Mouse (Mus musculus): ENCODE measurements at regions not wholly inside any gene's neighbourhood (a gene's known extent, or its start where the extent isn't known, plus 50 kb on each side); places are given as distances from the start of the nearest gene placed in this dataset.

DNA sequence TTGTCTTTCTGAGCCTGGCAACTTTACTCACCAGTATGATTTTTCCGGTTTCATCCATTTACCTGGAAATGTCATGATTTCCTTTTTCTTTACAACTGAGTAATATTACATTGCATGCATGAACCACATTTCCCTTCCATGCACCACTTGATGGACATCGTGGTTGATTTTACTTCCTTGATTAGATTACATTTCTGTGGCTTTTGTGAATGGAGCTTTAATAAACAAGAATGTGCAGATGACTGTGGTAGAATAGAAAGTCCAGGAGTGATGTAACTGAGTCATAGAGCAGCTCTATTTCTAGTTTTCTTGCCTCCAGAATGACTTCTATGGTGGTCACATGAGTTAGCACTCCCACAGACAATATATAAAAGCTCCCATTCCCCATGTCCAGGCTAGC is 75.2 kb downstream of the Chst2 start:
- DNase-seq (ENCODE audit: extremely low spot score in 1 of 2, low spot score in 1 of 2) = no peak

DNA sequence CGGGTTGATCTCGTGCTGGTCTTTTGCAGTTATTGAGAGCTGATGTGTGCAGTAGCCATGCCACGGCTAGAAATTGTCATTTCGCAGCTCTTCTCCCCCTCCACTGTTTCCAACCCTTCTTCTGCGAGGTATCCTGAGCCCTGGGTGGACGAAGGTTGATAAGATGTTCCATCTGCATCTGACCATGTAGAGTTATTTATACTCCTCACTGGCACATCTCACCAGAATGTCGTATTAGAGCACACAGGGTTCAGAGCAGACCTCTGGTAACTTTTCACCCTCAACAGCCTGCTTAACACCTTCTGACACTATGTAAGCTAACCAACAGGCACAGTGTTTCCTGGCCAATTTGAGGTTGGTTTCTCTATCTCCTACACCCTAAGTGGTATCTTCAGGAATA is 76.4 kb downstream of the Chst2 start:
- DNase-seq (ENCODE audit: extremely low spot score in 1 of 2, low spot score in 1 of 2) = no peak

DNA sequence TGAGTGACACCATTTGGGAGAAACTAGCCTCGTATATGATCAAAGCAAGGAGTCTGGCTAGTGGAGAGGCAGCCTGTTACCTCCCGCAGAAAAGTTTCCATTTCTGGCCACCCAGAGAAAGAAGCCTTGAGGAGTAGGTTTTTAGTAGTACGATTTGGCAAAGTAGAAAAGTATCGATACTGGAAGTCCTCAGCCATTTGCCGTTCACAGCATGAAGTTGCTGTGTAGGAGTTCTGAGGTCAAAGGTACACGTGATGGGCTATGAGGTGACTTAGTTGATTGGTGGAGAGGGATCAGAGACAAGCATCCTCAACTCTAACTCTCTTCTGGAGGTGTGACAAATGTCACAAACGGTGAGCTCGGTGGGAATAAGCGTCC is 77.5 kb downstream of the Chst2 start:
- DNase-seq (ENCODE audit: extremely low spot score in 1 of 2, low spot score in 1 of 2) = no peak

DNA sequence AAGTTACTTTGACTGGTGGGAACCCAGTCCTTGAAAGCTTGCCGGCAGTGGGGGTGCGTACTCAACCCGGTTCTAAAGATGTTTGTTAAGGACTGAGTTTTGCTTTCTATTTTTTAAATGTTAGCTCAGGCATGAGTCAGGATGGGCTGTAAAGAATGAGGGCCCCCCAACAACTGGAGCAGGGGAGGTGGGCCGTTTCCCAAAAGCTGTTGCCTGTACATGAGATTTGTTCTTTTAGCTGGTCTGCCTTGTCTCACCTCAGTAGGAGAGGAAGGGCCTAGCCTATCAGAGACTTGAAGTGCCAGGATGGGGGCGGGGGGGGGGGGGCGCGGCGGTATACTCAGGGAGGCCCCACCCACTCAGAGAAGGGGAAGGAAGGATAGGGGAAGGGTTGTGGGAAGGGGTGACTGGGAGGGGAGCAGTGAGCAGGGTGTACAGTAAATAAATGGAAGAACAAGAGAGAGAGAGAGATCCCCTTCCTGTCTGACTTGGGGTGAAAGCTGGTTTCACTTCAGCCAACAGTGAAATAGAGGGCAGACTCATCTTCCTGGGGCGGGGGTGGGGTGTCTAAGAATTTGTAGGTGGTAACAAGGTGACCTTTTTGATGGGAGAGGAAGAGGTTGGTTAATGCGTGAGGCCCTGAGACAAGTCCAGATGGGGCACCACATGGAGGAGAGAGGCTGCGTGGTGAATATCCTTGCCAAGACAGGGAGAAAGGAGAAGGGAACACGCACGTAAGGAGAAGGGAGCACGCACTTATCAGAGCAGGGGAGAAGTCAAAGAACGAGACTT is 78.1 kb downstream of the Chst2 start:
- DNase-seq (ENCODE audit: extremely low spot score in 1 of 2, low spot score in 1 of 2) = no peak

DNA sequence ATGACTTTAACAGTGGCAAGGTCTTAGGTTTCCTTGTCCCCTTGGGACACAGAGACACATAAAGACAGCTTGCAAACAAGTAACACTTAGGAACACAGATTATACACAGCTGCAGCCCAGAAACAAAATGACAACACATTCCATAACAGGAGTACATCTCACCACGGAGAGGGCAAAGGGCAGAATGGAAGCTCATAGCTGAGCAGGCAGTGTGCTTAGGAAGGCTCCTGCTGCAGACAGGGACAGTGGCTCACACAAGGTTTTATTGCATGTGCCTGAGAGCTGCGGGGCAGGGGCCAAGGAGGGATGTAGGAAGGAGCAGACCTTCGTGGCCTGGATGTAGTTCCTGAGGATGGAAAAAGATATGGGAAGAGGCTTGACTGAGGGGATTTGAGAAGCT is 78.8 kb downstream of the Chst2 start:
- DNase-seq (ENCODE audit: extremely low spot score in 1 of 2, low spot score in 1 of 2) = no peak

DNA sequence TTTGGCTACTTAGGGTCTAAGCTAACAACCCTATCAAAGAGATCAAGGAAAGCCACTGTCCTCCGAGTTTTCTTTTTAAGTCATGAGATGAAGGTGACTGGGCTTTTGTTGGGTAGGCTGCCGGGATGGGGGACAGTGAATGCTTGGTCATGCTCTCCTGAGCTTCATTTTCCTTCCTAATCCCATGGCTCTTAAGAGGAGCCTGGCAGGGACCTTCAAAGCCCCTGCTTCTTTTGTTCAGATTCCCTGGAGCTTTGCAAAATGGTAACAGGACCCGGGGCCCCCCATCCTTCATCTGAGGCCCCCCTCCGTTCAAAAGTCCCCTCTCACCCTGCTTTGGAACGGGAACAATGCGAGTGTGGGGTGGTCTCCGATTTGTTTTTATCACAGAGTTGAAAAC is 82.9 kb downstream of the Chst2 start:
- DNase-seq (ENCODE audit: extremely low spot score in 1 of 2, low spot score in 1 of 2) = no peak

DNA sequence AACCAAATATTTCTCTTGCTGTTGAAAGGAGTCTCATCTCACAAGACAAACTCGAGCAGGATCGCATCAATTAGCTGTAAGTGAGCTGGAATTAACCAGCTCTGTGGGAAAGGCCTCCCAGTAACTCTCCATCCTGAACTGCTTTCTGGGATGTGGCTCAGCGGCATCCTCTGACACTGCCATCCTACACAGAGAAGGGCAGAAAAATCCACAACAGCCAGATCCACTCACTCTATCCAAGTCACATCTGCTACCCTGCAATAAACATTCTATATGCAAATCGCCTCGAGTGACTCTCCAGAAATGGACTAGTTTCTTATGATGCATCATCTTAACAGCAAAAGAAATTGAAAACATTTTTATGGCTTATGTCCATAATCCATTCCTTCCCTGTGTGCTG is 83.6 kb downstream of the Chst2 start:
- DNase-seq (ENCODE audit: extremely low spot score in 1 of 2, low spot score in 1 of 2) = peak; percentile 41 to 64

DNA sequence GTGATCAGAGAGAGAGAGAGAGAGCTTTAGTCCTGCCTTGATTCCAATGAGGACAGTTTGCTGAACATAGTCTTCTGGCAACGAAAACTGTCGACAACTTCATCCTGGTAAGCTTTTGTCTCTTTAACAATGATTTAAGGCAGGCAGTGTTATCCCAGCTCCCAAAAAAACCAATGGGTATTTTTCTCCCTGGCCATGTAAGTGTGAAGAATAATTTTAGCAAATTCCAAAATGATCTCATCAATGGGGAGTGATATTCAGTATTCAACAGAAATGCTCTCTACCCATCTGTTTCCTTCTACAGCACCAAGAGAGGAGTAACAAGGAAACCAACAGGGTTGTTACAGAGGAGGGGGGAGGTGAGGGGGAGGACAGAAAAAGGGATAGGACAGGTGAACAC is 84.5 kb downstream of the Chst2 start:
- DNase-seq (ENCODE audit: extremely low spot score in 1 of 2, low spot score in 1 of 2) = peak in 1 of 2 experiments; percentile 39

DNA sequence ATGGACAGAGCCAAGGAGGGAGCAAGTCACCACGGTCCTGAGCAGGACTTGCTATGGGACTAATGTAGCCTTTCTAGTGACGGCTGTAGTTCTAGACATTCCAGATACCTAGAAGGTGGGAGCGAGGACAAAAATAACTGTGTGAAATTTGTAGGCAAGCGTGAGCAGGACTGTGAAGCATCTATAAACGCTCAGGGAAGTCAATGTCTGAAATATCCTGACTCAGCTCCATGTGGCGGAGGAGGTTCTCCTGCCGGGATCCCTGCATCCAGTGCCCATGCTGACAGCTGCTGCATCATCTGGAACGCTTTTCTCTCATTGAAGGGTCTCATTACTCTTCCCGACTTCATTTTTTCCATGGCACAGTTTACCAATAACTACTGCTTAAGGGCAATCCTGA is 87.6 kb downstream of the Chst2 start:
- DNase-seq (ENCODE audit: extremely low spot score in 1 of 2, low spot score in 1 of 2) = peak; percentile 33 to 63

DNA sequence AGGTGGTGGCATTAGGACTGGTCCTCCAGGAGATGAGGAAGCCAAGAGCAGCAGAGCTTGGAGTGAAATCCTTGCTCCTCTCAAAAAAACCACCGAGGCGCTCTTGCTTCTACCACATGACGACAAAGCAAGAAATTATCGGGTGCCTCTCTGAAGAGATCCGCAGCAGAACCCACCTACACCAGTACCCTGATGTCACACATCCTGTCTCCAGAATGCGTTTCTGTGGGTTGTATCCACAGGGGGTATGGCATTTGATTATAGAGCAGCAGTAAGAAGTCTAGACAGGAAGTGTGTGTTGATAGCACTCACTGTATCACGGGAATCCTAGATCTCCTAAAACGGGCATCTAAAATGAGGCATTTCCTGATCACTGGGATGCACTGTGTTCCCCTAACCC is 89.8 kb downstream of the Chst2 start:
- no peak for DNase-seq (ENCODE audit: extremely low spot score in 1 of 2, low spot score in 1 of 2)

DNA sequence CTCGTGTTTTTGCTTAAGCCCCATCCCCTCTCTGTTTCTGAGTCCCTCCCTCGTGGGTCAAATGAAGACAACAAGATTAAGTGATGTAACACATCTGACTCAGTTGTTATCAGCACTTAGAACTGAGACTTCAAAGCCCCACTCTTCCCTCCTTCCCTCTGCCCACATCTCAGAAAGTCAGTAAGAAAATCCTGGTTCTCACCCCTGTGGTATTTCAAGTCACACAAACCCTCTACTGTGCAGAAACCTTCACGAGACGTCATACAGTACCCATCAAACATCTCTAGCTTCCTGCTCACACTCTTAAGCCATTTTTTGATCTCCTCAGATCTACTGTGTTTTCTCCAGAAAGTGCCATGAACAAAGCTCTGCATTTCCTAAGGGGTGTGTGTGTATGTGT is 91.4 kb downstream of the Chst2 start:
- no peak for DNase-seq (ENCODE audit: extremely low spot score in 1 of 2, low spot score in 1 of 2)

DNA sequence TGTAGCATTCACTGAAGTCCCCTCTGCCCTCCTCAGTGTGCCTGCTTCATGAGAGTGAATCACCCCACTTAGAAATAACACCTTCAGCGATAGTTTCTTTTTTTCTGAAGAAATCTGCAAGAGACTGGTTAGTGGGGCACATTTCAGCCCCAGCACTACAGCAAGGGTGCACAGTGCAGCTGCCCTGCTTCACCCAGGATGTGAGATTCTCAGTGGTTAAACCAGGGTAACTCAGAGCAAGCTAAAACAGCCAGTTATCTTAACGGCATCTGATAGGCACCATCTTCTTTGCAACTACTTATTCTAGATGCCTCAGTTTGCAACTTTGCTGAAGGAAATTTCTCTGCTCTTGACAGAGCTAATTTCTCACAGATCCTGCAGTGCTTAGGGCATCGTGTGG is 94.9 kb downstream of the Chst2 start:
- DNase-seq (ENCODE audit: extremely low spot score in 1 of 2, low spot score in 1 of 2) = no peak

DNA sequence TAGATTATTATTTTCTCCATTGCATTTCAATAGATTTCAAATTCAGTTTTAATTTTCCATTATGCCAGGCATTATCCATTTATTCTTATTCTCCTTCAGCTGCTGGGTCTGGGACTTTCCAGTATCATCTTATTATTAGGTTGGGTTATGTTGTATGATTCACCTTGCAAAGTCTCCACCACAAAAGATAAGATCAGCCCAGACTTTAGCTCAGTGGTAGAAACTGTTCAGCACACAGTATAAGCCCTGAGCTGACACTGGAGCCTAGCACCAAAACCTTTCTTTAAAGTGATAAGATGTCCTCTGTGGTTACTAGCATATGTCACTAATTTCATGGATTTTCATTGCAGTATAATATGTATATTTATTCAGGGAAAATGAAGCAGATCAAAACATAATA is 117.5 kb downstream of the Chst2 start:
- DNase-seq (ENCODE audit: extremely low spot score in 1 of 2, low spot score in 1 of 2) = no peak

DNA sequence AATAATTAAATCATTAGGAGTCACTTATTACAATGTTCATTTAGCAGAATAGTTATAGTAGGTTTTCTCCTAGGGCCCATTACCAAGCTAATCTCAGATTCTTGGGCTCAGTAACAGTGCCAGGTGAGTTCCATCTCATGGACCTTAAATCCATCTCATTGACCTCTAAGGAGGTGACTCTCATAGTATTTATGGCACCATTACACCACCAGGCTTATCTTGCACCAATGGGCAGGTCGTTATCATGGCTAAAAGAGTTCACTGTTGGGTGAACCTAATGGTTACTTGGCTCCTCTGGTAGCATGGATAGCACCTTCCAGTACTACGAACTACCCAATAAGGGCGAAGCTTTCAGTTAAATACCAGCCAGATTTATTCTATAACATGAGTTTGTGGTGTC is 123.5 kb downstream of the Chst2 start:
- no peak for DNase-seq (ENCODE audit: extremely low spot score in 1 of 2, low spot score in 1 of 2)

DNA sequence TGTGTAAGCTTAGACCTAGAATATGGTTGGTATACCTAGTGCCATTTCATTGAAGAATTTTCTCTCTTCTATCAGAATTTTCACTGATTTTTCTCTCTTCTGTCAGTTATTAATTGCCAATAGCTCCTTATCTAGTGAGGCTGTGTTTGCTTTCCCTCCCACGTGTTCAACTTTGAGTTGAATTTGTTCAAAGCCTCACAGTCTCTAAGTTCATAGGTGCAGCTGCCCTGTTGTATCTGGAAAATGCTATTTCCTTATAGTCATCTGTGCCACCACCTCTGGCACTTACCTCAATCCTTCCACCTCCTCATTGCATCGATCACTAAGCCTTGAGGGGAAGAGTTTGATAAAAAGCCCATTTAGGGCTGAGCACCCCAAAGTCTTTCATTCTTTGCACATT is 124.0 kb downstream of the Chst2 start:
- DNase-seq (ENCODE audit: extremely low spot score in 1 of 2, low spot score in 1 of 2) = no peak

Measured in frontal cortex, adult 2 months (tissue).